Mouse (Mus musculus) forebrain, postnatal 0 days (tissue): ENCODE measurements around the gene Zfp580. TPM values are rescaled to one million over a fixed set of nuclear protein-coding genes. Genes with fewer than 3 reads are reported as not detected.

ENCODE experiments used
- ATAC-seq: fragments of 200-750 bp; cut with Nextera tagmentation; 2 replicates; pipeline ENCODE4 v1.8.0; 2017; ENCODE audit warnings: mild to moderate bottlenecking, moderate library complexity
- DNase-seq: peaks from one replicate; pipeline ENCODE4 v3.0.0-alpha.2; 2015
- H3K27ac ChIP-seq: fragments of 300-500 bp; sonication (generic); 2 replicates; pipeline ENCODE4 v1.5.1; 2014; ENCODE audit warnings: low read depth, mild to moderate bottlenecking, antibody characterized with exemption, low read length, moderate library complexity, mixed read lengths
- H3K27me3 ChIP-seq: fragments of 300-500 bp; sonication (generic); 2 replicates; pipeline ENCODE4 v1.6.1; 2014; ENCODE audit warnings: mild to moderate bottlenecking, low read length, mixed read lengths; ENCODE audit not compliant: insufficient read depth
- H3K36me3 ChIP-seq: fragments of 300-500 bp; sonication (generic); 2 replicates; pipeline ENCODE4 v1.6.1; 2014; ENCODE audit warnings: mild to moderate bottlenecking, moderate library complexity; ENCODE audit not compliant: insufficient read depth
- H3K4me1 ChIP-seq: fragments of 300-500 bp; sonication (generic); 2 replicates; pipeline ENCODE4 v1.6.1; 2014; ENCODE audit warnings: antibody characterized with exemption; ENCODE audit not compliant: insufficient read depth
- H3K4me2 ChIP-seq: fragments of 300-500 bp; sonication (generic); 2 replicates; pipeline ENCODE4 v1.6.1; 2014; ENCODE audit warnings: low read depth, mild to moderate bottlenecking, moderate library complexity
- H3K4me3 ChIP-seq: fragments of 300-500 bp; sonication (generic); 2 replicates; pipeline ENCODE4 v1.5.1; 2014; ENCODE audit warnings: low read depth, low read length, mixed read lengths
- H3K9ac ChIP-seq: fragments of 300-500 bp; sonication (generic); 2 replicates; pipeline ENCODE4 v1.6.1; 2014; ENCODE audit warnings: mild to moderate bottlenecking
- H3K9me3 ChIP-seq: fragments of 300-500 bp; sonication (generic); 2 replicates; pipeline ENCODE4 v1.6.1; 2016; ENCODE audit warnings: low read length
- CTCF ChIP-seq: sonication (generic); IDR thresholded peaks from 2 replicates; pipeline ENCODE4 v1.5.1; 2016; ENCODE audit warnings: antibody characterized with exemption, control low read depth, low read depth
- WGBS: fragments of 180-500 bp; shearing (Covaris S2); extraction: QIAGEN DNeasy Blood & Tissue Kit; methylation state at CpG from one replicate; pipeline ENCODE4 v1.1.7; 2014; 5-methylcytosine and 5-hydroxymethylcytosine counted together
- polyA plus RNA-seq: library from polyadenylated mRNA; unstranded; fragments of >200 nt; fragmentation: Nextera tagmentation; extraction: Ambion mirVana; gene quantifications from 2 replicates; pipeline ENCODE4 v1.2.1, GENCODE M21; 2015
- total RNA-seq: library from RNA; depleted of rRNA; stranded (reverse); fragments of >200 nt; gene quantifications from 2 replicates; pipeline ENCODE4 v1.2.3, GENCODE M21; 2014

Gene Zfp580
- total and polyA plus RNA-seq, 2 experiments from 2014 or later = 42.1 to 132 TPM

GRCm38 (mm10) chr7:5020685-5021084 lies 30.7 kb upstream of the Zfp580 start:
- TF ChIP-seq CTCF = no peak
- Histone ChIP-seq H3K4me3 (peak overlapping the region; percentile 78), H3K4me2 (peak overlapping the region; percentile 85), H3K27ac (peak overlapping the region; percentile 90), H3K27me3 (no peaks in the 10 kb centered on the region), H3K9ac (peak overlapping the region; percentile 96), H3K36me3 (peaks cover 31% of the 10 kb centered on the region), H3K9me3 (no peaks in the 10 kb centered on the region), H3K4me1 (peaks cover 10% of the 10 kb centered on the region)
- DNase-seq = no peak
- under 1% methylated on average over 10 of the region's 15 CpGs for WGBS
- peak; percentile 17 for ATAC-seq

DNA sequence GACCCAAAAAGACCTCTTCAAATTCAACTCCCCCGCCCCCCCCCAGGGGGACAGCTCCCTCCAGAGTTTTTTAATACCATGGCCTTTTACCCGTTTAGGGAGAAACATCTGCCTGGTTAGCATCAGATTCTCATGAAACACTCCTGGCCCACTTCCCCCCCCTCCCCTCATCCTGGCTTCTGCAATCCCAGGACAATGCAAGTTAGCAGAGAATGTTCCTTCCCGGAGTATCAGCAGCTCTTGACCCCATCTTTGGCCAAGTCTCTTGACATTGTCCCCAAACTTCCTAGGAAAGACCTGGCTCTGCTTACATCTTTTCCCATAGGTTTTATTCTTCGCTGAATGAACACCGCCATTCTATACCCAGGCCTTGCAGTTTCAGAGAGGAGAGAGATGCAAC lies 30.1 kb upstream of the Zfp580 start:
- WGBS = 46% methylated on average over 5 of the region's 5 CpGs
- H3K4me2 ChIP-seq = peak overlapping the region; percentile 85
- H3K4me1 ChIP-seq = peaks cover 5% of the 10 kb centered on the region
- H3K4me3 ChIP-seq = peak overlapping the region; percentile 78
- no peak for DNase-seq
- no peak for ATAC-seq
- peak overlapping the region; percentile 96 for H3K9ac ChIP-seq
- H3K9me3 ChIP-seq = no peaks in the 10 kb centered on the region
- H3K27me3 ChIP-seq = no peaks in the 10 kb centered on the region
- H3K27ac ChIP-seq = peak overlapping the region; percentile 90
- H3K36me3 ChIP-seq = peaks cover 35% of the 10 kb centered on the region
- TF ChIP-seq CTCF = no peak

GRCm38 (mm10) chr7:5029543-5029942 lies 21.8 kb upstream of the Zfp580 start:
- DNase-seq (no peak), ATAC-seq (no peak)
- no peak overlapping the region for H3K27ac ChIP-seq
- H3K9me3 ChIP-seq = 0 out of 2 replicates have a peak, but pooled peaks cover 3% of the 10 kb centered on the region
- H3K4me2 ChIP-seq = no peak overlapping the region
- no peak overlapping the region for H3K9ac ChIP-seq
- peaks cover 78% of the 10 kb centered on the region for H3K36me3 ChIP-seq
- WGBS = 96% methylated on average over 22 of the region's 22 CpGs
- H3K4me1 ChIP-seq = no peaks in the 10 kb centered on the region
- H3K27me3 ChIP-seq = no peaks in the 10 kb centered on the region
- H3K4me3 ChIP-seq = no peak overlapping the region
- no peak for TF ChIP-seq CTCF

GRCm38 (mm10) chr7:5029946-5030345 lies 21.4 kb upstream of the Zfp580 start:
- Histone ChIP-seq H3K4me3 (no peak overlapping the region), H3K9me3 (0 out of 2 replicates have a peak, but pooled peaks cover 3% of the 10 kb centered on the region), H3K36me3 (peaks cover 78% of the 10 kb centered on the region), H3K9ac (no peak overlapping the region), H3K27me3 (no peaks in the 10 kb centered on the region), H3K4me2 (no peak overlapping the region), H3K27ac (no peak overlapping the region), H3K4me1 (no peaks in the 10 kb centered on the region)
- ATAC-seq (no peak), DNase-seq (no peak)
- TF ChIP-seq CTCF = 0 out of 2 replicates have a peak, but pooled peaks have one; percentile 15
- WGBS = 94% methylated on average over 21 of the region's 21 CpGs

- H3K36me3 ChIP-seq = peaks cover 77% of the 10 kb centered on the region
- H3K9me3 ChIP-seq = 0 out of 2 replicates have a peak, but pooled peaks cover 3% of the 10 kb centered on the region
- WGBS = 88% methylated on average over 63 of the region's 63 CpGs
- no peak overlapping the region for H3K9ac ChIP-seq
- ATAC-seq (no peak), DNase-seq (no peak)
- H3K4me1 ChIP-seq = no peaks in the 10 kb centered on the region
- no peaks in the 10 kb centered on the region for H3K27me3 ChIP-seq
- no peak overlapping the region for H3K4me2 ChIP-seq
- no peak overlapping the region for H3K4me3 ChIP-seq
- H3K27ac ChIP-seq = no peak overlapping the region
- no peak for TF ChIP-seq CTCF
These were observed 20.6 kb upstream of the Zfp580 start for GRCm38 (mm10) chr7:5030554-5031275.

DNA sequence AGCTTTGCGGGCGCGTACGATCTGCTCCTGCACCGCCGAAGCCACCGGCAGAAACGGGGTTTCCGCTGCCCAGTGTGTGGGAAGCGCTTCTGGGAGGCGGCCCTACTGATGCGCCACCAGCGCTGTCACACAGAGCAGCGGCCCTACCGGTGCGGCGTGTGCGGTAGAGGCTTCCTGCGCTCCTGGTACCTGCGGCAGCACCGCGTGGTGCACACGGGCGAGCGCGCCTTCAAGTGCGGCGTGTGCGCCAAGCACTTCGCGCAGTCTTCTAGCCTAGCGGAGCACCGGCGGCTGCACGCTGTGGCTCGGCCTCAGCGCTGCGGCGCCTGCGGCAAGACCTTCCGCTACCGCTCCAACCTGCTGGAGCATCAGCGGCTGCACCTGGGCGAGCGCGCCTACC lies 19.8 kb upstream of the Zfp580 start:
- ATAC-seq (no peak), DNase-seq (no peak)
- Histone ChIP-seq H3K4me3 (no peak overlapping the region), H3K9me3 (0 out of 2 replicates have a peak, but pooled peaks cover 3% of the 10 kb centered on the region), H3K4me2 (no peak overlapping the region), H3K27ac (no peak overlapping the region), H3K4me1 (no peaks in the 10 kb centered on the region), H3K9ac (no peak overlapping the region), H3K36me3 (peaks cover 71% of the 10 kb centered on the region), H3K27me3 (no peaks in the 10 kb centered on the region)
- WGBS = 80% methylated on average over 45 of the region's 46 CpGs
- no peak for TF ChIP-seq CTCF

DNA sequence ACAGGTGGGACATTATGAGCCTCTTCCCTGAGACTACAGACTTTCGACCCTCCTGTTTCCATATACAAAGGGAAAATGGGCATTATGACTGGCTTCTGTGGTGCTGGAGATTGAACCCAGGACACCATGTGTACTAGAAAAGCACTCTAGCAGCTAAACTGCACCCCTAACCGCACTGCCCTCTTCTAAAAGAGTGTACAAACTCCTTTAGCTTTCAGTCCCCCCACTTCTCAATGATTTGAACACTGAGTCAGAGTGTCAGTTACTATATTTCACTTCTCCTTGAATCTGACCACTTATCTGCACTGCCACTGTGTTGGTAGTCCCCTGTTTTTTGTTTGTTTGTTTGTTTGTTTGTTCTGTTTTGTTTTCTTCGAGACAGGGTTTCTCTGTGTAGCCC lies 17.5 kb upstream of the Zfp580 start, which contains the start of gene 4632433K11Rik:
TSS of gene 4632433K11Rik (plus strand) at position 301 of the 400 bp plus-strand sequence.
- DNase-seq (no peak), ATAC-seq (no peak)
- TF ChIP-seq CTCF = no peak
- Histone ChIP-seq H3K4me3 (no peak within 1 kb of the TSS), H3K9me3 (0 out of 2 replicates have a peak, but pooled peaks cover 3% of the 10 kb centered on the region), H3K4me1 (peaks cover 10% of the 10 kb centered on the region; the same call in 1 of the 2 replicates), H3K27me3 (no peaks in the 10 kb centered on the region), H3K36me3 (peaks cover 63% of the 10 kb centered on the region), H3K9ac (no peak within 1 kb of the TSS), H3K27ac (no peak within 1 kb of the TSS), H3K4me2 (no peak within 1 kb of the TSS)
- WGBS = 86% methylated on average over 3 of the region's 3 CpGs
